Mouse (Mus musculus) testis, postnatal 14 days (tissue): ENCODE measurements around the gene Fam163a.
"Not testable (repeated sequence)": the region's sequence is repeated elsewhere in the genome, so short reads cannot be mapped to it uniquely, and the experiment has no call there.

Experiments used
- DNase-seq: peaks from one replicate; pipeline ENCODE4 v3.0.0; 2021; ENCODE audit warnings: low spot score

Fam163a gene

DNA sequence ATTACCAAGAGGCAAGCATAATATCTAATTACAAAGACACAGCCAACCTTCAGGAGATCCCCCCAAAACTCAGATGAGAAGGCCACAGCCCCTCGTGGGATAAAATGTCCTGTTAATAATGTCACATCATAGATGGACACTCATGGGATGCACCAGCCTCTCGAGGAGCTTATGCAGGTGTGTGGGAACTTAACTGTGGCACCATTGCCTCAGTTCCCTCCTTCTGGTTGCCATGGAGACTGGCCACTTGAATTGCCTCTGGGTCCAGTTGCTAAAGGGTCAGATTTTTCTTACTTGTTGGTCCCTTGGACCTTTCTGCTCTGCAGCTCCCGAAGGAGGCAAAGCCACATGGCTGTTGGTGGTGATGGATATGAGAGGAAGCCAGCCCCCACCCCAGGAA is 127.2 kb downstream of the Fam163a start:
- no peak for DNase-seq

DNA sequence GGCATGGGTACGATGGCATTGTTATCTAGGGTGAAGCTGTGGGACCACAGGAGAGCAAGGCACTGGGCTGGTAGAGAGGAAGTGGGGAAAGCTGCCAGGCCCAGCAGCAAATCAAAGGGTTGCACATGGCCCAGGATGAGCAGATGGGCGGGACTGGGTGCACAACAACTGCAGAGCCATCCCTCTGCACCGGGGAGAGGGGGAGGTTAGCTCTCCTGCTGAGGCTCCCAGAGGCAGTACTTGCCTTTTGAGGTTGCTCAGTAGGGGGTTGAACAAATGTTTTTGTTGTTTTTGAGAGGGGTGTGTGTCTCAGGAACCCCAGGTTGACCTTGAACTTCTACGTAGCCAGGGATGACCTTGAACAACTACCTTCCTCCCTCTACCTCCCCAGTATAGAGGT is 128.4 kb downstream of the Fam163a start:
- DNase-seq, result peak; percentile 41

DNA sequence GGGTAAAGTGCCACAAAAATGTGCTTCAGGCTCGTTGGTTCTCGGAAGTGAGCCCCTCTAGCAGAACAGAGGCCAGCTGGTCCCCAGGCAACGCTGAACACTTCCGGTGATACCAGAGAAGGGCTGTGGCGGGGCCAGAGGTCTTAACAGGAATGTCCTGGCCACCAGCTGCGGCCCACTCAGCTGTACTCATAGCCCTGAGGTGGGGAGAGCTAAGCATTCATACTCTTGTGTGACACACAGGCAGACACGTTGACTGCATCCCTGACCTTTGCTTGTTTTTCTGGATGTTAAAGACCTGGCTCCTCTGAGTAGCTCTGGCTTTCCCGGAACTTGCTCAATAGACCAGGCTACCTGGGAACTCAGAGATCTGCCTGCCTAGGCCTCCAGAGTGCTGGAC is 130.3 kb downstream of the Fam163a start:
- no peak for DNase-seq

GRCm38 (mm10) chr1:156073169-156073821 is 131.5 kb downstream of the Fam163a start:
- DNase-seq, result no peak

DNA sequence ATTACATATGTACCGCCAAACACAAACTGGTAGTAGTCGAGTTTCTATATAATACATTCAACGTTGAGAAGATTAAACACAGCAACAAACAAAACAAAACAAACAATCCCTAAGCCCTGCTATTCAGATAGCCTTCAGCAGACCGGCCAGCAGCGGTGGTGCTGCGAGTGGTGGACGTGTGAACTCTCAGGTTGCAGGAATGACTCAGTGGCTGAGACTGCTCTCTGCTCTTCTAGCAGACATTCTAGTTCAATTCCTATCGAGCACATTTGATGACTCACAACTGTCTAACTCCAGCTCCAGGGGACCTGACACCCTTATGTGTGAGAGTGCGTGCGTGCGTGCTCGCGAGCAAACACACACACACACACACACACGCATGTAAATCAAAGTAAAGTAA is 134.7 kb downstream of the Fam163a start:
- no peak for DNase-seq

GRCm38 (mm10) chr1:156066133-156066532 is 138.7 kb downstream of the Fam163a start:
- DNase-seq, result no peak

GRCm38 (mm10) chr1:156062193-156062592 is 142.6 kb downstream of the Fam163a start:
- DNase-seq, result no peak

- no peak for DNase-seq
These were observed 146.6 kb downstream of the Fam163a start for GRCm38 (mm10) chr1:156058207-156058606.

- no peak for DNase-seq
These were observed 158.1 kb downstream of the Fam163a start for GRCm38 (mm10) chr1:156046688-156047087.

GRCm38 (mm10) chr1:156044211-156044611 is 160.6 kb downstream of the Fam163a start:
- no peak for DNase-seq

DNA sequence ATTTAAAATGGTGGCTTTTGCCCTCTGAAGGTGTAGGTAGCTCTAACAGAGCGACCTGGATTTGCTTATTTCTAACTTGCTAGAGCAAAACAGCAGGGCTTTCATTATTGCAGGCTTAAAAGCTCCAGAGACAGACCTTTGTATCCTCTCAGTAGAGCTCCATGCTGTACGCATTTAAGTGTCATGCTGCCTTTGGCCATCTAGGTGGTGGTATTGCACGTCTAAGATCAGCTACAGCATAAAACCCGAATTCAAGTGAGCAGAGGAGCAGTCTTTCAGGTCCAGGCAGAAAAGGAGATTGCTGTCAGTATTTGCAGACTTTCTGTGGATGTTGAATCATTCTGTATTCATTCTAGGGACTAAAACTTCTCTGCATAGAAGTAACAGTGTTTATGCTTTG is 161.8 kb downstream of the Fam163a start:
- DNase-seq, result no peak

DNA sequence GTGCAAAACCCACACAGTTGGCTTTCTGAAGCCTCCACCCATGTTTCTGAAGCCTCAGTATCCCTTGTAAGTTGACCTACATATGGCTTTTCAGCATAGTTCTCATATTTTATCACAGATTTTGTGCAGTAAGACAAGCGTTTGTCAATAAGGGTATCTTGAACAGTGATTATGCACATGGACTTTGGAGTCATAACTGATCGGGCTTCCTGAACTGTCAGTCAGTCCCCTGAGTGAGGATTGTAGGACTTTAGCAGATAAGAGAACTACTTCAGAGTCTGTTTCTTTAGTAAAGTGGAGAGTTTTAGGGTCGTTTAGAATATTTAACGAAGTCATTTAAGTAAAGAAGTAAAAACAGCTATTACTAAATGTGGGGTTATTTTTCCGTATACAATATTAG is 162.3 kb downstream of the Fam163a start:
- no peak for DNase-seq

- no peak for DNase-seq
These were observed 163.2 kb downstream of the Fam163a start for GRCm38 (mm10) chr1:156041451-156042241.

DNA sequence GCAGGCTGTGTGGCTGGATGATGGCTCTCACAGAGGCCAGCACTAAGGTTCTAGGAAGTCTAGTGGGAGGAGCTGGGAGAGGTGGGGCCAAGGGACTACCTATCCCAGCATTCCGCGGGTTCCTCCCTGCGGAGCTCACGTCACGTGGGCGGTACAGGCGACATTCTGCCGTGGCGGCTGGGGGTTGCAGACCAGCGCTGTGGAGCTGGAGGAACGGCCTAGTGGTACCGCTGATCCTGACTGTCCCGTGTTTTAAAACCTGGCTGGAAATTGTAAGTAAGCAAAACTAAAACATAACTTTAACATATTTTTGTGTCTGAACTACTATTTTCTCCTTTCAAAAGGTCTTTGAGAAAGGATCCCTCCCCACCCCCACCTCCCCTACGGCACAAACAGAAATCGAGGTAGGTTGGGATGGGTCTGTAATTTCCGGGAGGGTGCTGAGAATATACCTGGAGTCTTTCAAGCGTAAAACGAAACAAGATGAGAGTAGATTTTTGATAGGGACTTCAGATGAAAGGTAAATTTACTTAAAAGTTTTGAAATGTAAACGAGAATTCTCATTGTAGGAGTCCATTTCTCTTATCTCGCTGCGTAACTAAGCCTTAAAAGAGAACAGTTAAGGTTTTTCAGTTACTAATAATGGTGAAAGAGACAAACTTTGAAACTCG is 164.0 kb downstream of the Fam163a start:
- peak; percentile 91 for DNase-seq

DNA sequence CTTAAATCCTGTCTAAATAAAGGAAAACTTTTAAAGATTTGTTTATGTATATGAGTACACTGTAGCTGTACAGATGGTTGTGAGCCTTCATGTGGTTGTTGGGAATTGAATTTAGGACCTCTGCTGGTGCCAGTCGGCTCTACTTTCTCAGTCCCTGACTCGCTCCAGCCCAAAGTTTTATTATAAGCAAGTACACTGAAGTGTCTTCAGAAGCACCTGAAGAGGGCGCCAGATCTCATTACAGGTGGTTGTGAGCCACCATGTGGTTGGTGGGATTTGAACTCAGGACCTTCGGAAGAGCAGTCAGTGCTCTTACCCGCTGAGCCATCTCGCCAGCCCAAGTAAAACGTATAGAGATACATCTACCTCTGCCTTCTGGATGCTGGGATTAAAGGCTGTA is 164.8 kb downstream of the Fam163a start:
- not testable (repeated sequence) for DNase-seq

- no peak for DNase-seq
These were observed 167.7 kb downstream of the Fam163a start for GRCm38 (mm10) chr1:156037144-156037583.

GRCm38 (mm10) chr1:156035930-156036737 is 168.7 kb downstream of the Fam163a start, which contains the start of gene Tor1aip1:
Gene Tor1aip1, minus strand, starts transcription at chr1:156036480.
- peak; percentile 97 for DNase-seq

GRCm38 (mm10) chr1:156035269-156035929 is 169.4 kb downstream of the Fam163a start, which contains the start of gene Tor1aip2:
Gene Tor1aip2, plus strand, starts transcription at chr1:156035403.
- DNase-seq, result peak; percentile 90

- no peak for DNase-seq
These were observed 170.2 kb downstream of the Fam163a start for GRCm38 (mm10) chr1:156034661-156035060.

GRCm38 (mm10) chr1:156033921-156034320 is 170.9 kb downstream of the Fam163a start:
- no peak for DNase-seq

GRCm38 (mm10) chr1:156028340-156028975 is 176.4 kb downstream of the Fam163a start:
- DNase-seq, result no peak
